Mouse (Mus musculus): ENCODE measurements around the gene Ldlr. TPM values are rescaled to one million over a fixed set of nuclear protein-coding genes. Genes with fewer than 3 reads are reported as not detected.
A peak's percentile ranks its signal among the peaks of the same experiment; 100 is the strongest.
"Not testable (repeated sequence)": the region's sequence is repeated elsewhere in the genome, so short reads cannot be mapped to it uniquely, and the experiment has no call there.

The Ldlr gene
- total RNA-seq (2021): 10 to 100 TPM; 13.5 to 16.7 TPM
- long read RNA-seq, experiment 1, full-length matches to known transcripts: 1 of 1 reads
- long read RNA-seq, experiment 1, partial matches to known transcripts: 0 of 1 reads
- long read RNA-seq, experiment 1, other reads (novel, unspliced or antisense): 0 of 1 reads
- long read RNA-seq, experiment 2, full-length matches to known transcripts: 1 of 4 reads
- long read RNA-seq, experiment 2, partial matches to known transcripts: 1 of 4 reads
- long read RNA-seq, experiment 2, other reads (novel, unspliced or antisense): 2 of 4 reads

DNA sequence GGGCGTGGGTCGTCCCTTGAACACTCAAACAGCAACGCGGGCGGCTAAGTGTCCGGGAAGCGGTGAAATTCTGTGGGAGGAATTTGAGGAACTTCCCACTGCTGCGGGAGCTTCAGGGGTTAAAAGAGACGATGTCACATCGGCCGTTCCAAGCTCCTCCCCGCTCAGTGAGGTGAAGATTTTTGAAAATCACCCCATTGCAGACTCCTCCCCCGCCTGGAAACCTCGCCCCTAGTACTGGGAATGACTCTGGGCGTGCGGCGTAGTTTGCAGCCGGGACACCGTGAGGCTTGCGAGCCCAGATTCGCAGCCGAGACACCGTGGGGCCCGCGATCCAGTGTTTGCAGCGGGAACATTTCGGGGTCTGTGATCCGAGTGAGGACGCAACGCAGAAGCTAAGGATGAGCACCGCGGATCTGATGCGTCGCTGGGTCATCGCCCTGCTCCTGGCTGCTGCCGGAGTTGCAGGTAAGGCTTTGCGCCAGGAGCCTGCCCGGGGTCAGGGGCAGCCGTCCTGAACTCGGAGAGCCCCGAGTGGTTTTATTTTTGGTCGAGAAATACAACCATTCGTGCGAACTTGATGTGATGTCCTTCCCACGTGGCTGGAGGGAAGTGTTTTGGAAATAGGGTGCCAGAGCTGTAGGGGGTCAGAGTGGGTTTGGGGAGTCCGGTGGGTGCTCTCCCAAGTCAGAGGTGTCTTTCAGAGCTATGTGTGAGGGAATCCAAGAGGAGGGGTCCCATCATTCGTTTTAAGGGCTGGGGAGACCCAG, at the start of gene Ldlr:
Gene Ldlr, plus strand, starts transcription at position 107 of the 770 bp plus-strand sequence.
- DNase-seq (ENCODE audit: low spot score in 2 of 2): peak; percentile 82 to 87
- intact Hi-C loops (cut with DNase I): no loop called here

- intact Hi-C loops (cut with DNase I): loop anchor here (5.0 kb wide), 1 partner anchor 40 kb away; no protein-coding TSS in a partner anchor
- no peak for DNase-seq (ENCODE audit: low spot score in 2 of 2)
These were observed 45.6 kb upstream of the Ldlr start for GRCm38 (mm10) chr9:21677706-21678105.

DNA sequence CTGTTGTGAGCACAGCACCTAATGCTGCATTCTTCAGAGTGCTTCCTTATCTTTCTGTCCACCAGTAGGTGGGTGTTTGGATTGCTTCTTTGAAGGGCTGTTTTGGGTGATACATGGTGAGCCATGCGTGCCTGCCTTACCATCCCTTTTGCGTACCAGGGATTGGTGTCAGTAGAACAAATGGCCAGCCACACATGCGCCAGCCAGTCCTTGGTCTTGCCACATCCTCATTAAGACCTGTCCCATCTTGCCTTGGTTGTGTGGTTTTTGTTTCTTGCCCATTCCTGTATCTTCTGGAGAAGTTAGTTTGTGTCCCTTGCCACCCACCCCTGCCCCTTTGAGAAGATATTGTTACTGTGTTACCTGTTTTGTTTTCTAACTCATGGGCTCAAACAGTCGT, 42.8 kb upstream of the Ldlr start:
- intact Hi-C loops (cut with DNase I): no loop called here
- no peak for DNase-seq (ENCODE audit: low spot score in 2 of 2)

DNA sequence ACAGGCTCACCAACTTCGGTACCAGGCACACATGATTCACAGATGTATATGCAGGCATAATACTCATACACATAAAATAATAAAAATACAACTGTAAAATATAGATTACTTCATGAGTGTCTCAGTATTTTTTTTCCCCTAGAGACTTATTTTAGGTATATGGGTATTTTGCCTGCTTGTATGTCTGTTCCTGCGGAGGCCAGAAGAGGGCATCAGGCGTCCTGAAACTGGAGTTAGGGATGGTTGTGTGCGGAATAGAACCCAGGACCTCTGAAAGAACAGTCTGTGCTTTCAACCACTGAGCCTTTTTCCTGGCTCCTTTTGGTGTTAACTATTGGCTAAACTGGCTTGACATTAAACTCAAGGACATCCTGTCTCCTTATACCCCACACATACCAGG, 40.5 kb upstream of the Ldlr start:
- intact Hi-C loops (cut with DNase I): no loop called here
- DNase-seq (ENCODE audit: low spot score in 2 of 2): no peak

- peak in 1 of 2 experiments; percentile 59 for DNase-seq (ENCODE audit: low spot score in 2 of 2)
- intact Hi-C loops (cut with DNase I): no loop called here
These were observed 39.4 kb upstream of the Ldlr start for GRCm38 (mm10) chr9:21683897-21684296.

DNA sequence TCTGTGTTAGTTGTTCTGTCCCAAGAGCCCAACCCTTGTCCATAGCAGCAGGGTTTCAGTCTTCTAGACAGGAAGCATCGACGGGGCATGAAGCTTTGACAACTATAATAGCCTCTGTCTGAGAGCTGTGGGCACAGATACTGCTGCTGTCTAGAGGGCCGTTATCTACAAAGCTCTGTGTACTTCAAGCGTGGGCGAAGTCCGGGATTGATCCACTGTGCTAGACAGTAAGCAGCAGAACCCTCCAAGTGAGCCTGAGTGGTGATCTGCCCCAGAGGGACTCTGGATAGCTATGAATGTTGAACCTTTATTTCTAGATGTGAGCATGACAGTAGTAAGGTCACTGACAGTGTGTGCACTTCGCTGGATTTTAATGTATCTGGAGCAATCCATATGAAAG, 34.7 kb upstream of the Ldlr start:
- intact Hi-C loops (cut with DNase I): no loop called here
- DNase-seq (ENCODE audit: low spot score in 2 of 2): no peak

DNA sequence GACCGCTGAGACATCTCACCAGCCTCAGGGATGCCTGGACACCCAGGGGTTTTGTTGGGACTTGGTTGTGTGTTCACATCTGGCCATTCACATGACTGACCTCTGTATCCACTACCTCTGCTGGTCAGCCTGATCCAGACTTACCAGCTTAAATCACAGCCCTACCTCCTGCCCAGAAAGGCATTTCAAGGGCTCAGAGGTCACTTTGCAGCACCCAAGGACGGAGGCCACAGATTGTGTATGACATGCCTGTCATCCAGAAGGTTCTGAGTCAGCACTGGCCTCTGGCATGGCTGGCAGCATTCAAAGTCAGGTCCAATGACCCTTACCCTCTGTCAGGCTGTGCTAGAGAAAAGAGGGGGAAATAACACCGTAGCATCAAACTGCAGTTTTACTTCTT, 33.3 kb upstream of the Ldlr start:
- intact Hi-C loops (cut with DNase I): no loop called here
- no peak for DNase-seq (ENCODE audit: low spot score in 2 of 2)

DNA sequence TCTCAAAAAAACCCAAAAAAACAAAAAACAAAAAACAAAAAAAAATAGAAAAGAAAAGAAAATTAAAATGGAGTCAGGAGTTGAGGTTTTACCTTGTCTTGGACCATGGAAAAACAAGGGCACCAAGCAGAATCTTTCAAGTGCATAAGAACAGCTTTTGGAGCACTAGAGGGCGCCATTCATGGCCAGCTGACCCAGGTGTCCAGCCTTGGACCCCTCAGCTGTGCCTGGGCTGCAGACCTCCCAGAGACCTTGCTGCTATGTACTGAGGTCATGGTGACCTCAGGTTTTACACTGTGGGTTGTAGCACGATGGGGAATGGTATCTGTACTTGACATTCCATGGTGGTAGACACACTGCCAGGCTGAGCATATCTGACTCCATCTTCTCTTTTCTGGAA, 31.4 kb upstream of the Ldlr start:
- intact Hi-C loops (cut with DNase I): no loop called here
- DNase-seq (ENCODE audit: low spot score in 2 of 2): no peak

- intact Hi-C loops (cut with DNase I): no loop called here
- no peak for DNase-seq (ENCODE audit: low spot score in 2 of 2)
These were observed 30.8 kb upstream of the Ldlr start for GRCm38 (mm10) chr9:21692491-21692890.

GRCm38 (mm10) chr9:21694071-21694470, 29.2 kb upstream of the Ldlr start:
- DNase-seq (ENCODE audit: low spot score in 2 of 2): no peak
- intact Hi-C loops (cut with DNase I): no loop called here

DNA sequence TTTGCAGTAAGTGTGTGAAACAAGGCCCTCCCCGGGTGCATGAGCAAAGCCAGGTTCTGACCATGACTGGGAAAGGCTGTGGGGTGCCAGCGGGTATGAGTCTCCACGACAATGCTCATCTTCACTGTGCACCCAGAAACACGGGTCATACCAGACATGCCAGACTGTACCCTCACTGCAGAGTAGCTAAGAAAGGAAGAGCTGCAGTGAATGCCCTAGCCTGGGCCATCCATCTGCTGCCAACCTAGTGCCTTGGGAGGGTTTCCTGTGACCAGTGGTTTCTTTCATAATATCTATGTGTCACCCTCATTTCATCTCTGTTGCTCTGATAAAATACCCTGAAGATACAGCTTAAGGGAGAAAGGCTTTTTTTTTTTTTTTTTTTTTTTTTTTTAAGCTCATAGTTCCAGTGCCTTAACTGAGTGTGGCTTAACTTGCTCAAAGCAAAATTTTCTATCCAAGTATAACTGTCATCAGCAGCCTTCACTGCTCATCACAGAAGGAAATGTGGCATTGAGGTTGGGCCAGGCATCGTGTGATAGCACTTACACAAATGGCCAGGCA, 28.0 kb upstream of the Ldlr start:
- DNase-seq (ENCODE audit: low spot score in 2 of 2): no peak
- intact Hi-C loops (cut with DNase I): no loop called here

DNA sequence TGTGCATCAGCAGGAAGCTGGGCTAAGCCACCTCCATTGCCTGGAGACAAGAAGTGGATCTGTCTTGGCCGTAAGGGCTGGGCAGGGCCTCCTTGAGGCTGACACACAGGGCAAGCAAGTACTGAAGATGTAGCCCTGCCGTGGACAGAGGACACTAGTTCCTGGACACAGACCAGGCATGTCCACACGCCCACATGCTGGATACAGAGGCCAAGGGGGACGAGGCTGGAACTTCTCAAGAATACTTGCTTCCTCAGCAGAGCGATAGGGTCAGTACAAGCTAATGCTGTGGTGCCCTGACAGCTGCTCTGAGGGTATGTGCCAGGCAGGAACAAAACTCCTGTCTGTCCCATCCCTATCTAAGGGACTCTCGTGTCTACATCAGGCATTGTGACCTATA, 26.2 kb upstream of the Ldlr start:
- intact Hi-C loops (cut with DNase I): no loop called here
- no peak for DNase-seq (ENCODE audit: low spot score in 2 of 2)

- intact Hi-C loops (cut with DNase I); DNase-seq (ENCODE audit: low spot score in 2 of 2): not testable (repeated sequence)
These were observed 24.0 kb upstream of the Ldlr start for GRCm38 (mm10) chr9:21699280-21699679.

GRCm38 (mm10) chr9:21701091-21701490, 22.2 kb upstream of the Ldlr start:
- intact Hi-C loops (cut with DNase I): no loop called here
- no peak for DNase-seq (ENCODE audit: low spot score in 2 of 2)

- DNase-seq (ENCODE audit: low spot score in 2 of 2): no peak
- intact Hi-C loops (cut with DNase I): no loop called here
These were observed 19.8 kb upstream of the Ldlr start for GRCm38 (mm10) chr9:21703494-21703893.

DNA sequence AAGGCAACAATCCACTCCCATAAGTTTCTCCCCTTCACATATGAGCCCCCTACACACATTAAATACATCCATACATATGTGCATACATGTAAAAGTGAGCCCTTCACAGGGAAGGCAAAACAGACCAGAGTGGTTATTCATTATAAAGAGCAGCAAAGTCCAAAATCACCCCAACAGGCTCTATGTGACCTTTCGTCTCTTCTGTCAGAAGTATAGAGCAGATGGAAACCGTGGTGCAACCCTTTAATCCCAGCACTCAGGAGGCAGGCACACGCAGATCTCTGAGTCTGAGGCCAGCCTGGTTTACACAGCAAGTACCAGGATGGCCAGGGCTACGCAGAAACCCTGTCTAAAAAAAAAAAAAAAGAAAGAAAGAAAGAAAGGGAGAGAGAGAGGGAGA, 17.2 kb upstream of the Ldlr start:
- intact Hi-C loops (cut with DNase I): no loop called here
- no peak for DNase-seq (ENCODE audit: low spot score in 2 of 2)

GRCm38 (mm10) chr9:21706586-21707265, 16.6 kb upstream of the Ldlr start:
- no peak for DNase-seq (ENCODE audit: low spot score in 2 of 2)
- intact Hi-C loops (cut with DNase I): no loop called here

DNA sequence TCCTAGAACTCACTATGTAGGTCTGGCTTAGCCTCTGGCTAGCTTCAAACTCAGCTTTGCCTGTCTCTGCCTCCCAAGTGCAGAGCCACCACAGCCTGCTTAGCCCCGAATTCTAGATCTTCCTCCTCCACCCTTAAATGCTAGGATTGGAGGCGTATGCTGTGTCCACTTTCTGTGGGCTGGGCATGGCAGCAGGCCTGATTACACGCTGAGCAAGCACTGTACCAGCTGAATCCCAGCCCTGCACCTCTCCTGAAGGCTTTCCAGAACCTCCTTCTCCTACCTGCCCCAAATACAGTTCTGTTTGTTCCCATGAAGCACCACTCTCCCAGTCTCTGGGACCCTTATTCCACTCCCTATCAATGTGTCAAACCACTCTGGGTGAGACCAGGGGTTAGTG, 13.9 kb upstream of the Ldlr start:
- intact Hi-C loops (cut with DNase I): no loop called here
- no peak for DNase-seq (ENCODE audit: low spot score in 2 of 2)

- intact Hi-C loops (cut with DNase I): no loop called here
- no peak for DNase-seq (ENCODE audit: low spot score in 2 of 2)
These were observed 8.0 kb upstream of the Ldlr start for GRCm38 (mm10) chr9:21715298-21715697.

DNA sequence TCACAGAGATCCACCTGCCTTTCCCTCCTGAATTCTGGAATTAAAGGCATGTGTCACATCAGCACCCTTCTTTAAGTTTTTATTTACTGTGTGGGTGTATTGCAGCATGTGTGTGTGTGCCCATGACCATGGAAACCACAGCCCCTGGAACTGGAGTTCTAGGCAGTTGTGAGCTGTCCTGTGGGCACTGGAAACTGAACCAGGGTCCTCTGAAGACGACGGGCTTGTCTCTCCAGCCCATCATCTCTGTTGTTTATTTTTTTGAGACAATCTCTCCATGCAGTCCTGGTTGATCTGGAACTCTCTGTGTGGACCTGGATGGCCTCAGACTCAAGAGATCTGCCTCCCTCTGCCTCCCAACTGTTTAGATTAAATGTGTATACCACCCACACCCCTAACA, 6.3 kb upstream of the Ldlr start:
- intact Hi-C loops (cut with DNase I): no loop called here
- no peak for DNase-seq (ENCODE audit: low spot score in 2 of 2)
